Mouse (Mus musculus) cerebellum, adult 2 months (tissue): ENCODE measurements around the gene Tifa. TPM values are rescaled to one million over a fixed set of nuclear protein-coding genes. Genes with fewer than 3 reads are reported as not detected.

Source experiments
- DNase-seq, 2 experiments: peaks; one replicate each; pipeline ENCODE4 v3.0.0; 2021
- H3K27ac ChIP-seq: fragments of 200-500 bp; 2 replicates; pipeline ENCODE4 v1.5.1; 2012; ENCODE audit warnings: low read length, control low read depth, inconsistent platforms; ENCODE audit not compliant: insufficient read depth
- H3K27me3 ChIP-seq: fragments of 200-500 bp; 2 replicates; pipeline ENCODE4 v1.6.1; 2012; ENCODE audit warnings: inconsistent platforms, mild to moderate bottlenecking, low read length, moderate library complexity; ENCODE audit not compliant: control insufficient read depth, insufficient read depth
- H3K4me1 ChIP-seq: fragments of 200-500 bp; 2 replicates; pipeline ENCODE4 v1.6.1; 2011; ENCODE audit warnings: low read length; ENCODE audit not compliant: control insufficient read depth, insufficient read depth
- H3K4me3 ChIP-seq: fragments of 200-500 bp; replicated peaks from 2 replicates; pipeline ENCODE3; 2011; ENCODE audit warnings: mild to moderate bottlenecking, low read depth, low read length, control low read depth; ENCODE audit not compliant: insufficient read depth
- CTCF ChIP-seq: fragments of 200-500 bp; IDR thresholded peaks from 2 replicates; pipeline ENCODE4 v1.5.1; 2011; ENCODE audit warnings: low read depth, mild to moderate bottlenecking, control low read depth, low read length, moderate library complexity, borderline replicate concordance; ENCODE audit not compliant: insufficient read depth
- POLR2A ChIP-seq: fragments of 200-500 bp; IDR thresholded peaks from 2 replicates; pipeline ENCODE4 v1.6.1; 2011; ENCODE audit warnings: low read length, control low read depth, borderline replicate concordance; ENCODE audit not compliant: insufficient read depth
- WGBS: fragments of 180-500 bp; shearing (Covaris S2); methylation state at CpG from one replicate; pipeline ENCODE4 v1.1.7; 2018; 5-methylcytosine and 5-hydroxymethylcytosine counted together
- polyA plus RNA-seq: library from polyadenylated mRNA; depleted of rRNA; stranded (reverse); fragments of >200 nt; gene quantifications from 2 replicates; pipeline ENCODE4 v1.2.3, GENCODE M21; 2012

The Tifa gene
- polyA plus RNA-seq, 1 experiment, result 4.3 TPM

DNA sequence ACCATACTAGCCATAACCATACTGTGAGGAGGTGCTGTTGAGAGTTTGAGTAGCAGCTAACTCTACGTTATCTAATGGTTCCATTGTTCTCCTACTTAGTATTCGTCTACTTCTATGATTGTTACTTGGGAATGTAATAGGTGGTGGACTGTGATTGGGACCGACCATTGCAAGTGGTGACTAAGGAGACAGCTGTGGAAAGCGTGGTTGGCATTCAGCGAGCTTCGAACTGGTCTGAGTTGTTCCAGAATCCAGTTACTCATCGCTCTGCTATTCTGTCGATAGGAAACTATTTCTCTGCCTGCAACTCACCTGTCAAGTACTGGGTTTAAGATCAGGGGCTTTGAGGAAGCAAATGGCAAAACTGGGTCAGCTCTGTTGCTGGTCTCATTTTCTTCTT, 11.6 kb downstream of the Tifa start:
- 93% methylated on average over 8 of the region's 8 CpGs for WGBS
- H3K4me3 ChIP-seq, result no peak overlapping the region
- no peaks in the 10 kb centered on the region for H3K4me1 ChIP-seq
- TF ChIP-seq CTCF (no peak), POLR2A (no peak)
- no peaks in the 10 kb centered on the region for H3K27me3 ChIP-seq
- no peak overlapping the region for H3K27ac ChIP-seq
- DNase-seq, result no peak

DNA sequence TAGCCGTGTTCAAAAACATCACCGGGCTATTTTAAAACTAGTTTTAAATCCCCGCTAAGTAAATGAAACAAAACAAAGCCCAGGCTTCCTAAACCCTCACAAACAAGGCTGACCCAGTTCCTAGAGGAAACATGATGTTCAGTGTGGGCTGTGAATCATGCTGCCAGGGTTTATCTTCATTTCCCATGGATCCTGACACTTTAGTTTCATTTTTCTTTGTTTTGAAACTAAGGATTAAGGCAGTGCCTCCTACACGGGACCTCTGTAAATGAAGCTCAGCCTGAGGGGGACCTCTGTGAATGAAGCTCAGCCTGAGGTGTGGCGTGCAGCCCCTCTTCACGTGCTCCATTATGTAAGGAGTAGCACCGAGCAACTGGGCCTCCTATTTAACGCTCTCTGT, 13.2 kb downstream of the Tifa start:
- H3K27ac ChIP-seq, result no peak overlapping the region

DNA sequence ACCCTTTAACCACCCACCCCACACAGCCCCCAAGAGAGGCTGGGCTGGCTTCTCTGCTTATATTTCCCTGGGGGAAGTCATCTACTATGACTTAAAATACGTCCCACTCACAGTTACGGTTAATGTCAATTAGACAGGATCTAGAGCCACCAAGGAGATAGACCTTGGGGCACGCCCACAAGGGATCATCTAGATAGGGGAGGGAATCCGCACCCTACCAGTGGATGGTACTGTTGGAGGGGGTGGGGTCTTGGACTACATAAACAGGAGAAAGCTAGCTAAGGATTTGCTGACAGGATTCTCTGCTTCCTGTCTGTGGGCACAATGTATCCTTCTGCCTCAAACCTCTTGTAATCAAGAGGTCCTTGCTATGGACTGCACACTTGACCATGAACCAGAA, 14.8 kb downstream of the Tifa start:
- no peaks in the 10 kb centered on the region for H3K4me1 ChIP-seq
- DNase-seq, result no peak
- no peaks in the 10 kb centered on the region; the same call in 1 of the 2 replicates for H3K27me3 ChIP-seq
- no peak overlapping the region for H3K4me3 ChIP-seq
- WGBS, result 94% methylated on average over 4 of the region's 4 CpGs
- no peak for TF ChIP-seq POLR2A
- TF ChIP-seq CTCF, result no peak
- H3K27ac ChIP-seq, result no peak overlapping the region

More for the DNA sequence above, 13.2 kb downstream of the Tifa start:
- TF ChIP-seq CTCF (no peak), POLR2A (no peak)
- H3K27me3 ChIP-seq, result no peaks in the 10 kb centered on the region; the same call in 1 of the 2 replicates
- H3K4me3 ChIP-seq, result no peak overlapping the region
- WGBS, result 67% methylated on average over 8 of the region's 8 CpGs
- no peak for DNase-seq
- no peaks in the 10 kb centered on the region for H3K4me1 ChIP-seq

DNA sequence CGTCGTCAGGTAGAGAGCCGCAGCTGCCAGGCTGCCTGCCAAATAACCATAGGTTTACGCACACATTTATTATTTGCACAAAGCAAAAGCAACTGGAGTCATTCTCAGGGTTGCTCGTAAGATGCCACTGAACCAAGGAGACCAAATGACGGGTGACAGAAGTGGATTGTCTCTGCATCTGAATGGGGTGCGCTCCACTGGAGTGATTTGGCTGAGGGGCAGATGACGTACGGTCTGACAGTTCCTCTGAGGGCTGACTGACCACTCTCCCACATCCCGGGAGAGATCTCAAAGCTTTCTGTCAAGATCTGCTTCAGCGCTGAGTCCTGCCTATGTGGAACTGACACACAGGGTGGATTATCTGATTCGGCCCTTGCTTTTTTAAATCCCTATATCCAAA, 15.5 kb downstream of the Tifa start:
- no peak overlapping the region for H3K4me3 ChIP-seq
- H3K27me3 ChIP-seq, result no peaks in the 10 kb centered on the region; the same call in 1 of the 2 replicates
- WGBS, result 75% methylated on average over 12 of the region's 12 CpGs
- H3K27ac ChIP-seq, result no peak overlapping the region
- DNase-seq, result no peak
- TF ChIP-seq CTCF (no peak), POLR2A (no peak)
- no peaks in the 10 kb centered on the region for H3K4me1 ChIP-seq

DNA sequence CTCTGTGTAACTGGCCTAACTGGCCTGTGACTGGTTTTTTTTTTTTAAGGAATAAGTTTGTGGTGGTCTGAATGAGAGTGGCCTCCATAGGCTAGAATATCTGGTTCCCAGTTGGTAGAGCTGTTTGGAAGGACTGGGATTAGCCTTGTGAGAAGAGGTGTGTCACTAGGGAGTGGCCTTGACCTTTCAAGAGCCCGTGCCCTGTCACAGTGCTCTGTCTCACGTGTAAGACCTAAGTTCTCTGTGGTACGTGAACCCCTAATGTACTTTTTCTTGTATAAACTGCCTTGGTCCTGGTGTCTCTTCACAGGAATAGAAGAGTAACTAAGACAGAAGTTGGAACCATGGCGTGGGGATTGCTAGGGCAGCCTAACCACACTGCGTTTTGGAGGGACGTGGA, 16.4 kb downstream of the Tifa start:
- Histone ChIP-seq H3K27me3 (no peaks in the 10 kb centered on the region; the same call in 1 of the 2 replicates), H3K4me1 (no peaks in the 10 kb centered on the region), H3K27ac (no peak overlapping the region), H3K4me3 (no peak overlapping the region)
- no peak for TF ChIP-seq POLR2A
- WGBS, result 94% methylated on average over 6 of the region's 6 CpGs
- no peak for DNase-seq

DNA sequence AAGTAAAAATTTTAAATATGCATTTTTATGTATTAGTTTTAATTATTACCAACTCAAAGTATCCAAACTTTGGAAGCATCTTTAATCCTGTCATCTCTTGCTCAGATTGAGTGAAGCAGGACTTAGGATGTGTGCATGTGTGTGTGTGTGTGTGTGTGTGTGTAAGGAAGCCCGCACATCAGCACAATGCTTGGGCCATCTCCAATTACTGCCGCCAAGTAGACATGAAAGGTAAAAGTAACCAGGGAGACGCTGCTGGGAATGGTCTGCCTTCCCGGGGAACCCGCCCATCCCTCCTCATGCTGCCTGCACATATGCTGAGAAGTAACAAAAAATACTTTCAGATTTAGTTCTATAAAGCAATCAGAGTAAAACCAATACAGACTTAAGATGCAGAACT, 18.2 kb downstream of the Tifa start:
- TF ChIP-seq CTCF, result no peak
- TF ChIP-seq POLR2A, result no peak
- 31% methylated on average over 5 of the region's 5 CpGs for WGBS
- DNase-seq, result no peak
- H3K27ac ChIP-seq, result no peak overlapping the region
- H3K4me1 ChIP-seq, result no peaks in the 10 kb centered on the region
- no peak overlapping the region for H3K4me3 ChIP-seq
- H3K27me3 ChIP-seq, result no peaks in the 10 kb centered on the region; the same call in 1 of the 2 replicates

DNA sequence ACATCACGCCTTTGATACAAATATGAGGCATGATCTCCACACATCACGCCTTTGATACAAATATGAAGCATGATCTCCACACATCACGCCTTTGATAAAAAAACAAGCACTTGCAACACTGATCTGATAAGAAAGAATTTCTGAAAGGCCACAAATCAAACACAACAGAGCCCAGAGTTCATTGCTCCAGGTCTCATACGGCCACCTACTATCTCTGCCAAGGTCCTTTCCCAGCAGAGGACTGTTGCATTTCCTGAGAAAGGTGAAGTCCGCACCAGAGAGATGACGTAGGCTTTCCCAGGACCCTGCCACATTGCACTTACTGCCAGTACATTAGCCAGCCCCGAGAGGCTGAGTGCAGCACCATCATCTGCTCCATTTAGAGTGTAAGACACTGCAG, 19.5 kb downstream of the Tifa start:
- H3K27ac ChIP-seq, result no peak overlapping the region
- 91% methylated on average over 7 of the region's 7 CpGs for WGBS
- TF ChIP-seq CTCF, result no peak
- no peak for TF ChIP-seq POLR2A
- H3K4me3 ChIP-seq, result no peak overlapping the region
- no peaks in the 10 kb centered on the region; the same call in 1 of the 2 replicates for H3K27me3 ChIP-seq
- no peaks in the 10 kb centered on the region for H3K4me1 ChIP-seq
- DNase-seq, result no peak

DNA sequence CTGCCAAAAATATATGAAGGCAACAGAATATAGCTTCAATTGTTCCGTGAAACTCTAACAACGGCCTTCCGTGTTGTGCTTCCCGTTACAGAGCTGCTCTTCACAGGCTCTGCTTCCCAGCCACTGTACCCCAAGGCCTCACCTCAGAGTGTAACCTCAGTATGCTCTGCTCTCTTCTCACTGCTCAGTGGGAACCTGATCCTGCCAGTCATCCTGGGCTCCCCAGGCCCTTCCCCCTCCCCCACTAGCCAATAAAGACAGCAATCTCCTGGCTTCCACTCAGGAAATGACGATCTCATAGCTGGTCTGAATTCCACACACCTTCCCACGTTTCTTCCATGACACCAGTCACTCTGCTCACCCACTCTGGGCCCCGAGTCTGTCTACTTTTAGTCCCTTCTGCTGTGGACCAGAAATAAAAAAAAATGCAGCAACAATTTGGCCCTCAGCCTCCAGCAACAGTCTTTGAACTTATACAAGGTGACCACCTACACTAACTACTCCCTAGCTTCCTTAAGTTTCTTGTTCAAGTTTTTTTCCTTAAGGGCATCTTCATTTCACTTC, 27.6 kb downstream of the Tifa start:
- Histone ChIP-seq H3K4me1 (no peaks in the 10 kb centered on the region), H3K4me3 (no peak overlapping the region), H3K27me3 (no peaks in the 10 kb centered on the region), H3K27ac (no peak overlapping the region)
- WGBS, result 78% methylated on average over 7 of the region's 7 CpGs
- no peak for DNase-seq
- TF ChIP-seq CTCF, result no peak
